Mouse (Mus musculus) inflammation-experienced regulatory T-cells, adult 16 weeks (primary cell): ENCODE measurements around the gene Gm49369. TPM values are rescaled to one million over a fixed set of nuclear protein-coding genes. Genes with fewer than 3 reads are reported as not detected.

ENCODE experiments used
- polyA plus RNA-seq: library from polyadenylated mRNA; unstranded; fragments of 100-300 nt; shearing (Covaris generic); gene quantifications from one replicate; pipeline ENCODE4 v1.2.1, GENCODE M21; 2017

Gene Gm49369
- not detected for polyA plus RNA-seq

GRCm38 (mm10) chr7:142382567-142382966 is at the start of gene Gm49369:
Gm49369 (minus strand) TSS chr7:142382667.

GRCm38 (mm10) chr7:142387419-142388148 is 5.1 kb upstream of the Gm49369 start, which contains the start of gene Ctsd:
Ctsd (minus strand) TSS chr7:142388038.

GRCm38 (mm10) chr7:142373641-142374412 is 8.6 kb downstream of the Gm49369 start, which contains the start of gene Ifitm10:
Ifitm10 (minus strand) TSS chr7:142373753.

Other genes starting within 250 kb of the Gm49369 start
- gene Gm39115, start 246.6 kb downstream of the Gm49369 start, polyA plus RNA-seq: not detected
- gene Gm45337, start 238.1 kb downstream of the Gm49369 start, polyA plus RNA-seq: not detected
- gene Gm29735, start 225.6 kb downstream of the Gm49369 start, polyA plus RNA-seq: not detected
- gene Gm4553, start 216.9 kb downstream of the Gm49369 start, polyA plus RNA-seq: not detected
- not detected for gene Krtap5-2, start 206.7 kb downstream of the Gm49369 start, polyA plus RNA-seq
- gene Gm10153, start 192.3 kb downstream of the Gm49369 start, polyA plus RNA-seq: not detected
- not detected for gene Krtap5-3, start 181.3 kb downstream of the Gm49369 start, polyA plus RNA-seq
- gene Gm7579, start 170.8 kb downstream of the Gm49369 start, polyA plus RNA-seq: not detected
- not detected for gene Krtap5-5, start 152.7 kb downstream of the Gm49369 start, polyA plus RNA-seq
- gene Gm40460, start 141.6 kb downstream of the Gm49369 start, polyA plus RNA-seq: not detected
- not detected for gene Gm2431, start 124.3 kb downstream of the Gm49369 start, polyA plus RNA-seq
- not detected for gene Gm4559, start 108.3 kb downstream of the Gm49369 start, polyA plus RNA-seq
- gene Krtap5-1, start 85.5 kb downstream of the Gm49369 start, polyA plus RNA-seq: not detected
- not detected for gene Krtap5-4, start 79.1 kb downstream of the Gm49369 start, polyA plus RNA-seq
- 2.5 TPM for gene Ifitm10, start 8.9 kb downstream of the Gm49369 start, polyA plus RNA-seq
- gene Ctsd, start 5.4 kb upstream of the Gm49369 start, polyA plus RNA-seq: 443 TPM
- gene Syt8, start 52.2 kb upstream of the Gm49369 start, polyA plus RNA-seq: not detected
- not detected for gene Tnni2, start 59.1 kb upstream of the Gm49369 start, polyA plus RNA-seq
- 1,202 TPM for gene Lsp1, start 78.1 kb upstream of the Gm49369 start, polyA plus RNA-seq
- gene Tnnt3, start 116.2 kb upstream of the Gm49369 start, polyA plus RNA-seq: 2.7 TPM
- 2.9 TPM for gene Mrpl23, start 150.0 kb upstream of the Gm49369 start, polyA plus RNA-seq